Mouse (Mus musculus) liver (tissue): ENCODE results near the gene Abhd12.
"Not testable (repeated sequence)": the region's sequence is repeated elsewhere in the genome, so short reads cannot be mapped to it uniquely, and the experiment has no call there.

Source experiments
- DNase-seq: peaks from one replicate; pipeline ENCODE4 v3.0.0-alpha.2; 2020; ENCODE audit warnings: mixed read lengths

Gene Abhd12

GRCm38 (mm10) chr2:150904272-150904935, at the start of gene Abhd12:
Abhd12 (minus strand) TSS chr2:150904741.
- DNase-seq = peak; percentile 99

DNA sequence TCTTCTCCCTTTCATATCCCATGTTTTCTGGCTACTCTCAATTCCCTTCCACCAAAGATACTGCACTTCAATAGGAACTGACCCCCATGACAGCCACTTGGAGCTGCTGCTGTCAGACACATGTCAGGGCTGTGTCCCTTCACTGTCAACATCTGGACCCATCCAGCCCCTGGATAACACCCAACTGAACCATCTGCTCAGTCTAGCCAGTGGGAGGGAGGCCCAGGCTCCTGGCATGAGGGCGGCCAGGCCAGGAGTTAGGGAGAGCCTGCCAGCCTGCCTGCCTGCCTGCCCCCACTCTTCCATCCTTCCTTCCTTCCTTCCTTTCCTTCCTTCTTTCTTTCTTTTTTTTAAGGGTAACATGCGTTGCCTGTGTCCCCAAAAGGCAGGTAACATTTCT, 46.7 kb upstream of the Abhd12 start:
- DNase-seq = no peak

DNA sequence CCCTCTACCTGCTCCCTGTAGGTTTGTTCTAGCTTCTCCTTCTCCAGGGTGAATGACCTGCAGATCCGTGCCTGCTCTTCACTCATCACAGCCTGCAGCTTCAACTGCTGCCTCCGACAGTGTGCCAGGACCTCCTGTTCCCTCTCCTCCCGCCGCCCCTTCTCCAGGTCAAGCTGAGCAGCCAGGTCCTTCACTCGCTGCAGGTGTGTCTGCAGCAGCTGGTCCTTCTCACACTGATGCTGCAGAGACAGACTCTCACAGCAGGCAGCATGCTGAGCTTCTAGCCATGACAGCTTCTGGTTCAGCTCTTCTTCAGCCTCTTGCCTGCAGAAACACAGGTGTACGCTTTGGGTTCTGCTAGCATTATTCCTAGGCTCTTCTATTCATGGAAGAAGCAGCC, 45.5 kb upstream of the Abhd12 start:
- DNase-seq = no peak

- no peak for DNase-seq
These were observed 45.1 kb upstream of the Abhd12 start for GRCm38 (mm10) chr2:150949652-150950051.

DNA sequence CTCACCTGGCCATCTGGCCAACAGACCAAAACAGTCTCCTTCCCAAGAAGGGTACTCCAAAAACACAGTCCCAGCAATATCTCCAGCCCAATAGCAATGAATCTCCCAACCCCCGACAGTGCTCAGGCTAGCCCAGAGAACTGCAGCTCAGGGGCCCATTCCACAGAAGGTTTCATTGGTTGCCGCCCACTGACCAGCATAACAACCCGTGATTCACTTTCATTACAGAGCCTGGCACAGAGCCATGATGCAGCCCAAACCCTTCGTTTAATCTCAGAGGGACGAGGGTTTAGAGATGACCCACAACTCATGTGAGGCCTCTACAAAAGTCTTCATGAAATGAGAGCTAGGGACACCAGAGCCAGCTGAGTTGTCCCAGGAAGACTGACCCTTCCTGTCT, 44.2 kb upstream of the Abhd12 start:
- DNase-seq = no peak

DNA sequence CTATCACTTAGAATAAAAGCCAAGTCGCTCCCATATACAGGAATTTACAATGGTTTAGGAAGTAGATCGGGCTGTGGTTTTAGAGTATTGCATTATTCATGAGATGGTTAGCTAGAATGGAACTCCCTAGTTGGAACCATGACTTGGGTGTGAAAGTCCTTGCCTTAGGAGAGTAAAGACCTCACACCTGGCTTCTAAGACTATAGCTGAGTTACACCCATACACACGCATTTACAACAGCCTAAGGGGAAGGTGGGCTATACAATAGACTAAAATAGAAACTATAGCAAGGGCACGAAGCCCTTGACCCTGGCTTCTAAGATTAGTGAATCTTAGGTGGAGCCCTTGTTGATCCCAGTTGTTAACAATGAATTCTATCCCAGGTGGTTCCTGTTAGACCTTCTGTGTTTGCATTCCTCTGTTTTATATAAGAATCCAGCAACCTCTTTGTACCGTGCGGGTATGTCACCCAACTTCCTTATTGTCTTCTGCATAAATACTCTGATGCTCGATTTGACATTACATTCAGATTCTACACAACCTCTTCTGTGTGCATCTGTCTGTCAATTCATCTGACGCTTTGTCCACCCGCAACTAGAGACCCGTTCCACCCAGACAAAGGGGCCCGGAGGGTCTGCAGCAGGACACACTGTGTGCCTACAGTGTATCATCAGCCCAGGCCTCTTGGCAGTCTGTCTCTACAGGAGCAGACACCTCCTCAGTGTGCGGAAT, 43.5 kb upstream of the Abhd12 start:
- DNase-seq = not testable (repeated sequence)

DNA sequence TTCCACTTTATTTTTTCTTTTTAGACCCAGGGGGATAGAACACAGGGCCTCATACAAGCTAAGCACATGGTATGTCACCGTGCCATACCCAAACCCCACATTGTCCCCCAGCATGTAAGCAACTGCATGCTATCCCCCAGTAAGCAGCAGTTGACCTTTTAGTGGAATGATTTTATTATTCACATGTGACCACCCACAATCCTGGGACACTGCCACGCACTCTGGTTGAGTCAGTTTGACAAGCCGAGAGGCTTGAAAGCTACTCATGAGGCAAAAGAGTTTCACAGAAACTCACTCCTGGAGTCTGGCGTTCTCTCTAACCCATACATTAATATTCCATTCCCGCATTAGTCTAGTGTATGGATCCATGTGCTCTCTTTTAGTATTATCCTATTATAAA, 42.8 kb upstream of the Abhd12 start:
- not testable (repeated sequence) for DNase-seq

- no peak for DNase-seq
These were observed 39.5 kb upstream of the Abhd12 start for GRCm38 (mm10) chr2:150944017-150944416.

DNA sequence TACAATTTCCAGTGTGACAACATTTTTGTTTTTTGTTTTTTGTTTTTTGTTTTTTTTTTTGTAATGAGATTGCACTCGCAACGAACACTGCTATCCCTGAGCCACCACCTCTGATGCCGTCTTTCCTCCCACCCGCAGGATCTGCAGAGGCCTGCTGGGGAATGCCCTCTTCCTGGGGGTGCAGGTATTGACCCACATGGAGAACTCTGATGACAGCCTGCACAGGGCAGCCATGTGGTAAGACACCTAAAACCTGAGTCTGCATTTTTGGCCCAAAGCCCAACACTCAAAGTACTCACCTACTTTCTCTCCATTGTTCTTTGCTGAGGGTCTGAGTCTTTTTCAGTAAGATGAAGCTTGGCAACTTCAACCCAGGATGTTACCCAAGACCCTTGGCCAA, 30.1 kb upstream of the Abhd12 start:
- no peak for DNase-seq

- DNase-seq = no peak
These were observed 28.9 kb upstream of the Abhd12 start for GRCm38 (mm10) chr2:150933482-150933881.

DNA sequence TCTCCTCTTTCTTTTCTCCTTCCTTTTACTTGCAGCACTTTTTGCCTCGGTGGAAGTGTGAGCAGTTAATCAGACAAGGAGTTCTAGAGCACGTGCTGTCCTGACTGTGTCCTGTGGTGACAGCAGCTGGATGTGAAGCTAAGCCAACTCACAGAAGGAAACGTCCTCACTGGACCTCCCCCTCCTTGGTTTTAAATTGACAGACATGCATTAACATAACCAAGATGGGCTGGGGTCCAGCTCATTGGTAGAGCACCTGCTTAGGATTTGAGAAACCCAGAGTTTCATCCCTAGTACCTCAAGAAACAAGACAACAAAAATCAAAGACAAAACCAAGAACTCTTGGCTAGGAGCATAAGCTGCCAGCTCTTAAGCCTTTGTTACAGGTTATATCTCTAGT, 26.3 kb upstream of the Abhd12 start:
- DNase-seq = no peak

- no peak for DNase-seq
These were observed 24.6 kb upstream of the Abhd12 start for GRCm38 (mm10) chr2:150929156-150929555.

DNA sequence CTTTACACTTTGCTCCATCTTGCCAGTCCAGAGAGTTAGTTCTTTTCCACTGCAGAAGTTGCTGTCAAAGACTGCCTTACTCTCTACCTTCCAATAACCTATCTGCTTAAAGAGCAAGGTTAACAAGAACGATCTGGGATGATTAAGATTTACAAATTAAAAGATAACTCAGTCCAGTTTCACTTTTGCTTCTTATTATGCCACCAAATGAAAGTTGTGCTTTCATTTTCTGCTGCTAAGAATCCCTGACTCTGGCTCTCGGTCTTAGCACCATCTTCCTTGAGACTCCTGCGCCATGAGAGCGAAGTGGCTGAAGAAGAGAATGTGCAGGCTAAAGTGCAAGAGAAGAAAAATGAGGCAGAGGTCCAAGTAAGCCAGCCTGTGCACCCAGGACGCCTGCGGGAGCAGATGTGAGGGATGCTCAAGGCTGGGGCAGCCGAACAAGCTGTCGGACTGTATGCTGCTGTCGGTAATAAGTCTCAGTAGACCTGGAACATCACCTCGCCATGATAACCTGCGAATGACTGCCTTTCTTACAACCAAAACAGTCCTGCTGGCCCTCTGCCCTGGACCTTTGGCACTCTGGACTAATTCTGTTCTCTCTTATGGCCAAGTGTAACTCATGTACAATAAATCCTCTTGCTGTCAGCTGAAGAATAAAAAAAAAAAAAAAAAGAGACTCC, 22.6 kb upstream of the Abhd12 start:
- DNase-seq = no peak

GRCm38 (mm10) chr2:150923505-150923904, 19.0 kb upstream of the Abhd12 start:
- DNase-seq = no peak

- no peak for DNase-seq
These were observed 18.5 kb upstream of the Abhd12 start for GRCm38 (mm10) chr2:150923026-150923425.

- no peak for DNase-seq
These were observed 17.6 kb upstream of the Abhd12 start for GRCm38 (mm10) chr2:150922165-150922564.

GRCm38 (mm10) chr2:150921697-150922096, 17.2 kb upstream of the Abhd12 start:
- no peak for DNase-seq

- DNase-seq = no peak
These were observed 16.0 kb upstream of the Abhd12 start for GRCm38 (mm10) chr2:150920543-150920942.

- no peak for DNase-seq
These were observed 14.2 kb upstream of the Abhd12 start for GRCm38 (mm10) chr2:150918720-150919119.

- no peak for DNase-seq
These were observed 11.2 kb upstream of the Abhd12 start for GRCm38 (mm10) chr2:150915786-150916185.

DNA sequence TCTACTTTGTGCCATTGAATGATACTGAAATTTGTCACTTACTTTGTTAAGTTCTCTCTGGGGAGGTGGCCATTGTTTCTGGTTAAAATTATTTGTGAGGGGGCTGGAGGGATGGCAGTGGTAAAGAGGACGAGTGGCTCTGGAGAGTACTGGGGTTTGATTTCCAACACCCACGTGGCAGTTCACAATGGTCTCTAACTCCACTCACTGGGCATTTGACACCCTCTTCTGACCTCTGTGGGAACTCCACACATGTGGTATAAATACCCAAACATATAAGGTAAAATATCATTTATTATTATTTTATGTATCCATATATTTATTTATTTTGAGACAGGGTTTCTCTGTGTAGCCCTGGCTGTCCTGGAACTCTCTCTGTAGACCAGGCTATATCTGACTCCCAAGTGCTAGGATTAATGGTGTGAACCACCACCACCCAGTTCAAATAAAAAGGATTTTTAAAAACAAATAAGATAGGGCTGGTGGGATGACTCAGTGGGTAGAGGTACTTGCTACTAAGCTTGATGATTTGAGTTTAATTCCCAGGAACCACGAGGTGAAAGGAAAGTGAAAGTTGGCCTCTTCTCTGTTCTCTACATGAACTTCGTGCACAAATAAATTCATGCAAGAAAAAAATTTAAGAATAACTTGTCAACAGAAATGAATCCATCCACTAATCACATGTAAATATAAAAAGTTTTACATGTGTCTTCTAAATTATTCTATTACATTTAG, 10.4 kb upstream of the Abhd12 start:
- DNase-seq = no peak

DNA sequence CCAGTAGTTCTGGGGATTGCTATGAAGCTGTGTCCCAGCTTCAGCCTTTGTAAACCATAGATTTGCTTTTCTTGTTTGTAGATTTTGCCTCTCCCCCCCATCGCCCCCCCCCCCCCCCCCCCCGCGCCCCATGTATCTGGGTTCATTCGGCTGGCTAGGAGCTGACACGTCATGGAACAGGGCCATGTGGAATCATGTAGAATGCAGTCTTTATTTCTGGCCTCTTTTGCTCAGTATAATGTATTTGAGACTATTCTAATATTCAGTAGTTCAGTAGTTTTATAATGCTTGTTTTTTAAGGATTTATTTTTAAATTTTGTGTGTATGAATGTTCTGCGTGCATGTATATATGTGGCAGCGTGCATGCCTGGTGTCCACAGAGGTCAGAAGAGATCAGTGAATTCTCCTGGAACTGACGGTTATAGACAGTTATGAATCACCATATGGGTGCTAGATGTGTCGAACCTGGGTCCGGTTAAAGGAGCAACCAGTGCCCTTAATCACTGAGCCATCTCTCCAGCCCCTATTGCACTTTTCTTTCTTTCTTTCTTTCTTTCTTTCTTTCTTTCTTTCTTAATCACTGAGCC, 5.8 kb upstream of the Abhd12 start:
- no peak for DNase-seq
